Mouse (Mus musculus) heart, embryonic 10.5 days (tissue): ENCODE results near the gene Pidd1. TPM values are rescaled to one million over a fixed set of nuclear protein-coding genes. Genes with fewer than 3 reads are reported as not detected.
"Not testable (repeated sequence)": the region's sequence is repeated elsewhere in the genome, so short reads cannot be mapped to it uniquely, and the experiment has no call there.

ENCODE experiments used
- DNase-seq: peaks from one replicate; pipeline ENCODE4 v3.0.0-alpha.2; 2017; ENCODE audit warnings: low spot score
- H3K27ac ChIP-seq: fragments of 300-500 bp; sonication (generic); 2 replicates; pipeline ENCODE4 v1.5.1; 2016; ENCODE audit warnings: mild to moderate bottlenecking
- H3K27me3 ChIP-seq: fragments of 300-500 bp; sonication (generic); 2 replicates; pipeline ENCODE4 v1.6.1; 2016; ENCODE audit warnings: mild to moderate bottlenecking; ENCODE audit not compliant: poor library complexity, insufficient read depth, severe bottlenecking
- H3K36me3 ChIP-seq: fragments of 300-500 bp; sonication (generic); 2 replicates; pipeline ENCODE4 v1.6.1; 2016; ENCODE audit warnings: mild to moderate bottlenecking, moderate library complexity
- H3K4me1 ChIP-seq: fragments of 300-500 bp; sonication (generic); 2 replicates; pipeline ENCODE4 v1.6.1; 2016; ENCODE audit warnings: mild to moderate bottlenecking
- H3K4me3 ChIP-seq: fragments of 300-500 bp; sonication (generic); 2 replicates; pipeline ENCODE4 v1.5.1; 2016; ENCODE audit warnings: mild to moderate bottlenecking, moderate library complexity
- H3K9me3 ChIP-seq: fragments of 300-500 bp; sonication (generic); 2 replicates; pipeline ENCODE4 v1.6.1; 2016; ENCODE audit warnings: mild to moderate bottlenecking, moderate library complexity
- WGBS: fragments of 180-500 bp; shearing (Covaris S2); methylation state at CpG from one replicate; pipeline ENCODE4 v1.1.7; 2016; 5-methylcytosine and 5-hydroxymethylcytosine counted together
- polyA plus RNA-seq: library from polyadenylated mRNA; unstranded; fragments of >200 nt; fragmentation: Nextera tagmentation; extraction: Ambion mirVana; gene quantifications from 2 replicates; pipeline ENCODE4 v1.2.1, GENCODE M21; 2016

The Pidd1 gene
- polyA plus RNA-seq, 1 experiment from 2014 or later: 18.0 TPM

DNA sequence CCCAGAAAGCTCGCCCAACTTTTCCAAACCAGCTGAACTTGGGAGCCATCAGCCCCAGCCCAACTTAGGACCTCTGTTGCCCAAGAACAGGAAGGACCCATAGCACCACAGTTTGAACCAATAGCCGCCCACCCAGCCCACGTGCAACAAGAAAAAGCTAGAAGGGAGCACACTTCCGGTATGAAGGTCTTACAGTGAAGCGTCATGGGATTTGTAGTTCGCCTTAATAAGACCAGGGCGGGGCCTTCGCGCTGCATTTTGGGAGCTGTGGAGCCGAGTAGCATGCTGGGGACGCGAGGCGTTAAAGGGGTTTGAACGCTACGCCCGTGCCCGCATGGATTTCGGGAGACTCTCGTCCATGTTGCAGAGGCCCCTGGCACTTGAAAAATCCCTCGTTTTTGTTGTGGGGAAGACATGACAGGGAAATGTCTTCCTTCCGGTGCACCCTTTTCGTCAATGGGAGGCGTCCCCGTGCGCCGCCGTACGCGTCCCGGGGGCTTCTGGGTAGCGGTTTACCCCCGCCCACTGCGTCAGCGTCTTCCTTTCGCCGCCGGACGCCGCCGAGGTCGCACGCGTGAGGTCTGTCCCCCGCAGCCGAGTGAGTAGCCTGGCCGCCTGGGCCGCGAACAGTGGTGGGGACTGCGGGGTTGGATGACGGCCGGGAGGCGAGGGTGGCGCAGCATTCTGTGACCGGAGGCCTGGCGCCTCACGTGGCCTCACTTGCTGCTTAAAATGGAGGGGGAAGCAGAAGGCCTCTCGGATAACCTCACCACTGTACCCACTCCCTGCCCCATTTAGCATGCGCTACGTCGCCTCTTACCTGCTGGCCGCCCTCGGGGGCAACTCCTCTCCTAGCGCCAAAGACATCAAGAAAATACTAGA lies 3.5 kb upstream of the Pidd1 start, which contains the start of gene Rplp2:
Rplp2 (plus strand) TSS at position 261 of the 882 bp plus-strand sequence.
- no peaks in the 10 kb centered on the region for H3K9me3 ChIP-seq
- peak within 1 kb of the TSS; percentile 84 for H3K4me3 ChIP-seq
- H3K27ac ChIP-seq: peak within 1 kb of the TSS; percentile 97
- under 1% methylated on average over 63 of the region's 63 CpGs for WGBS
- DNase-seq: peak; percentile 97
- peaks cover 27% of the 10 kb centered on the region for H3K4me1 ChIP-seq
- H3K27me3 ChIP-seq: no peaks in the 10 kb centered on the region
- H3K36me3 ChIP-seq: peaks cover 44% of the 10 kb centered on the region

DNA sequence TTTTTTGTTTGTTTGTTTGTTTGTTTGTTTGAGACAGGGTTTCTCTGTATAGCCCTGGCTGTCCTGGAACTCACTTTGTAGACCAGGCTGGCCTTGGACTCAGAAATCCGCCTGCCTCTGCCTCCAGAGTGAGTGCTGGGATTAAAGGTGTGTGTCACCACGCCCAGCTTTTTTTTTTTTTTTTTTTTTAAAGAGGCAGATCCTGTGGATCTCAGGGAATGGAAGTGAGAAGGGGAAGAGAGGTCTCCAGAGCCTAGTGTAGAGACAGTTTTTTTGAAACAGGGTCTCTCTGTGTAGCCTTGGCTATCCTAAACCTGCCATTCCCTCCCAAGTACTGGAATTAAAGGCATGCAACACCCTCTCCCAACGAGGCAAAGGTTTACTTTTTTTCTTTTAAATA lies 2.5 kb upstream of the Pidd1 start:
- H3K4me1 ChIP-seq: peaks cover 37% of the 10 kb centered on the region
- peaks cover 44% of the 10 kb centered on the region for H3K36me3 ChIP-seq
- H3K9me3 ChIP-seq, DNase-seq, H3K27me3 ChIP-seq: not testable (repeated sequence)
- H3K27ac ChIP-seq: peak overlapping the region; percentile 97
- 70% methylated on average over 3 of the region's 3 CpGs for WGBS
- H3K4me3 ChIP-seq: peak overlapping the region; percentile 84; the same call in 1 of the 2 replicates

DNA sequence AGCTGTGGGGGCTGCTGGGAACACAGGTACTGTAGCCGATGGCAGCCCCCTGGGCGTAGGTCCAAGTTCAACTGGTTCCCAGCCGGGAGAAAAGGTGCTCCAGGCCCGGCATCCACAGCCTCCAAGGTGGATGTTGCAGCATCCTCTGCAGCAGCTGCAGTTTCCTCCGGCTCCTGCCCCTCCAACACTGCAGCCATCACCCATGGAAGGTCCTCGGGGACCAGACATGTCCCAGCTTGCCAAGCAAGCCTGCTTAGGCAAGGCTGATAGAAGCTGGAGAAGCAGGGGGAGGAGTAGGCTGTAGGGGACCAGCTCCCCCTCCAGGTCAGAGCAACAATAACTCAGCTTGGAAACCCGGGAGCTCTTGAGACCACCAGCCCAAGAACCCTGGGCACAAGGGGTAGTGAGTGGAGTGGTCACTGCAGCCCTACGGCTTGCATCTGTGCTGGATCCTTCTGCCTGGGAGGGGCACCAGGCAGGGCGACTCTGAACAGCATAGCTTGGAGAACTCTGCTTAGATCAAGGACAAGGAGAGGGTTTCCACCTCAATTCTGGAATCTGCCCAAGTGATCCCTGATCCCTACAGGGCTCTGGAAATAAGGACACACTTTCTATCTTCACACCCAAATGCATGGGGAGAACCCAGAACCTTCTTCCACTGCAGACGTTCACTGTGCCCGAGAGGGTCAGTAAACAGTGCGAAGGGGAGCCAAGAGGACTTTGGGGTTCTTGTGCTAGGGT lies 574 bp downstream of the Pidd1 start:
- WGBS: 31% methylated on average over 12 of the region's 12 CpGs
- Histone ChIP-seq H3K36me3 (peaks cover 44% of the 10 kb centered on the region), H3K4me3 (peak overlapping the region; percentile 66), H3K27me3 (no peaks in the 10 kb centered on the region), H3K27ac (peak overlapping the region; percentile 88), H3K4me1 (peaks cover 41% of the 10 kb centered on the region), H3K9me3 (no peaks in the 10 kb centered on the region)
- peak; percentile 76 for DNase-seq

DNA sequence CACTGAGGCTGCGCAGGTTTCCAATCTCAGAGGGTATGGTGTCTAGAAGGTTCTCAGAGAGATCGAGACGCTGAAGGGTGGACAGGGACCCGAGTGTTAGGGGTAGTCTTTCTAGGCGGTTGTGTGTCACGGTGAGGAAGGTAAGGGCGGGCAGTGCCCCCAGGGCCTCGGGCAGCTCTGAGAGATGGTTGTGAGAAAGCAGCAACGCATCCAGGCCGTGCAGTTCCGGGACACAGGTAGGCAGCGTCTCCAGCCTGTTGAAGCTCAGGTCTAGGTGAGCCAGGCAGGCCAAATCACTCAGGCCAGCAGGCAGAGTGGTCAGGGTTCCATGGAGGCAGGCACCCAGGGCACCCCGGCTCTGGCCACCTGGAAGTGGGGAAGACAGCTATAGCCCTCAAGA lies 1.6 kb downstream of the Pidd1 start:
- H3K4me3 ChIP-seq: peak overlapping the region; percentile 66
- H3K9me3 ChIP-seq: no peaks in the 10 kb centered on the region
- H3K4me1 ChIP-seq: peaks cover 41% of the 10 kb centered on the region
- 89% methylated on average over 13 of the region's 13 CpGs for WGBS
- H3K36me3 ChIP-seq: peaks cover 47% of the 10 kb centered on the region
- H3K27me3 ChIP-seq: no peaks in the 10 kb centered on the region
- DNase-seq: peak; percentile 73
- H3K27ac ChIP-seq: peak overlapping the region; percentile 88; the same call in 1 of the 2 replicates

DNA sequence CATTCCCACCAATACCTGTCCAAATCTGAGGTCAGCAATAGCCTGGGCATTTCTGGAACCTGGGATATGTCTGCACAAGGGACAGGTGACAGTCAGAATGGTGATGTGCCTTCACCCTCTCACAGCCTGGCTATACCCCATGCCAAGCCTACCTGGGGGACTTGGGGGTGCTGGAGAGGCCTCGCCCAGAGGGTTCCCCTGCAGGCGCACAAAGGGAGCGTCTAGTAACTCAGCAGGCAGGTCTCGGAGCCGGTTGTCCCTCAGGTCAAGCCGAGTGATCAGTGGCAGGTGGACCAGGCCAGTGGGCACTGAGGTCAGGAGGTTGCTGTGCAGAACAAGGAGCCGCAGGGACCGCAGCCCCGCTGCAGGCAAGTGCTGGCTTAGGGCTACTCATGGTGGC lies 2.4 kb downstream of the Pidd1 start:
- no peak overlapping the region for H3K4me3 ChIP-seq

DNA sequence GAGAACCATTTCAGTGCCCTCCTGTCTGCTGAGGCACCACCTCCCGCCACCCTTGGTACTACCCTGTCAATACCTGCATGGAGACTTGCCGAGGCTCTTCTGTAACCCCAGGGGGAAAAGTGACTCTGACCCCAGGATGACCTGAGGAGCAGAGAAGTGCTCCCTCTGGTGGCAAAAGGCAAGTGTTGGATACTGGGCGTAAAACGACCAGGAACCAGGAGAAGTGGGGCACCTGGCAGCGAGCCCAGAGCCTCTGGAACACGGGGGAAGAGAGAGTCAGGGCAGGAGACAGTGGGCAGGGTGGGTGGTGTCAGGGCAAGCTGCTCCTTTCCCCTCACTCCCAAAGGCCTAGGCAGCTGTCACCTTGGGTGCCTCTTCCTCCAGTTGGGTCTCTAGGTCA lies 3.2 kb downstream of the Pidd1 start:
- H3K27ac ChIP-seq: 0 out of 2 replicates have a peak overlapping the region, but pooled peaks have one; percentile 12
- no peak overlapping the region for H3K4me3 ChIP-seq
- no peaks in the 10 kb centered on the region for H3K9me3 ChIP-seq
- no peaks in the 10 kb centered on the region for H3K27me3 ChIP-seq
- WGBS: 30% methylated on average over 6 of the region's 6 CpGs
- H3K36me3 ChIP-seq: peaks cover 47% of the 10 kb centered on the region
- peaks cover 55% of the 10 kb centered on the region for H3K4me1 ChIP-seq
- DNase-seq: no peak

More for the DNA sequence above, 2.4 kb downstream of the Pidd1 start:
- peak; percentile 72 for DNase-seq
- no peaks in the 10 kb centered on the region for H3K27me3 ChIP-seq
- 86% methylated on average over 9 of the region's 9 CpGs for WGBS
- H3K36me3 ChIP-seq: peaks cover 47% of the 10 kb centered on the region
- H3K4me1 ChIP-seq: peaks cover 47% of the 10 kb centered on the region
- no peak overlapping the region for H3K27ac ChIP-seq
- H3K9me3 ChIP-seq: no peaks in the 10 kb centered on the region

DNA sequence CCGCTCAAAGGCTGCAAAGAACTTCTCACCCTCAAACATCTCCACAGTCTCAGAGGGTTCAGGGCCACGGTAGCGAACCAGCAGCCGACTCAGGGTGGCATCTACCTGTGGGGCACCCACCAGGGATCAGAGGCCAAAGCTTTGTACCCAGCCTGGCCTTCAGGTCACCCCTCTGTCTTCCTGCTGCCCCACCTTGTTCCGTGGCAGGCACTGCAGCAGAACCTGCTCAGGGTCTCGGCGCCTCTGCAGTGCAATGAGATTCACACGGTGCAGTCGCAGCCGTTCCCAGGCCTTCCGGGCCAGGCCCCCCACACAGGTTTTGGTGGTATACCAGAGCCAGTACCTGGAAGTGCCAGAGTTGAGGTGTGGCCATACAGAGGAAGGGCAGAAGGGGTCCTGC lies 4.0 kb downstream of the Pidd1 start:
- Histone ChIP-seq H3K36me3 (peaks cover 47% of the 10 kb centered on the region), H3K27me3 (no peaks in the 10 kb centered on the region), H3K4me3 (no peak overlapping the region), H3K27ac (no peak overlapping the region), H3K9me3 (no peaks in the 10 kb centered on the region), H3K4me1 (peaks cover 63% of the 10 kb centered on the region)
- WGBS: 98% methylated on average over 11 of the region's 11 CpGs
- no peak for DNase-seq

DNA sequence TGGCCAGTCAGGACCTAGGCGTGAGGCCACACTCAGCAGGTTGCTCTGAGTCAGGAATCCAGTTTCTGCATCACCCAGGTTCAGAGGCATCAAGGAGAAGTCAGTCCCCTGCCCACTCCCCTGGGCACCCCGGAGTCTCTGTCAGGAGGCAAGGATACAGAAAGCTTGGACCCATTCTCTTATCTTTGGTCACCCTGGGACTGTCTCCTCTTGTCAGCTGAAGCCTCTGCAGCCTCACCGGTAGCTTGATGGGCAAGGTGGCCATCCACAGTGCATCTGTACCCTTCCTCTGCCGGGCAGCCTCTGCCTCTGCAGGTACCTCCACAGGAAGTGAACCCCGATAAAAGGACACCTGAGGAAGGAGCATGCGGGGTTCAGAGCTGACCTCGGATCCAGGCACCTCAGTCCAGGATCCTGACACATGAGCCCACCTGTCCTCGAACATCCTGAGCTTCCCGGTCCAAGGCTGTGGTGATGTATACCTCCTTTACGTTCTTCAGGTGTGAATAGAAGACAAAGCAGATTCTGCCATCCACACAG lies 4.6 kb downstream of the Pidd1 start:
- Histone ChIP-seq H3K27ac (no peak overlapping the region), H3K36me3 (peaks cover 47% of the 10 kb centered on the region), H3K9me3 (no peaks in the 10 kb centered on the region), H3K4me3 (no peak overlapping the region), H3K4me1 (peaks cover 67% of the 10 kb centered on the region), H3K27me3 (no peaks in the 10 kb centered on the region)
- 92% methylated on average over 10 of the region's 10 CpGs for WGBS
- no peak for DNase-seq

DNA sequence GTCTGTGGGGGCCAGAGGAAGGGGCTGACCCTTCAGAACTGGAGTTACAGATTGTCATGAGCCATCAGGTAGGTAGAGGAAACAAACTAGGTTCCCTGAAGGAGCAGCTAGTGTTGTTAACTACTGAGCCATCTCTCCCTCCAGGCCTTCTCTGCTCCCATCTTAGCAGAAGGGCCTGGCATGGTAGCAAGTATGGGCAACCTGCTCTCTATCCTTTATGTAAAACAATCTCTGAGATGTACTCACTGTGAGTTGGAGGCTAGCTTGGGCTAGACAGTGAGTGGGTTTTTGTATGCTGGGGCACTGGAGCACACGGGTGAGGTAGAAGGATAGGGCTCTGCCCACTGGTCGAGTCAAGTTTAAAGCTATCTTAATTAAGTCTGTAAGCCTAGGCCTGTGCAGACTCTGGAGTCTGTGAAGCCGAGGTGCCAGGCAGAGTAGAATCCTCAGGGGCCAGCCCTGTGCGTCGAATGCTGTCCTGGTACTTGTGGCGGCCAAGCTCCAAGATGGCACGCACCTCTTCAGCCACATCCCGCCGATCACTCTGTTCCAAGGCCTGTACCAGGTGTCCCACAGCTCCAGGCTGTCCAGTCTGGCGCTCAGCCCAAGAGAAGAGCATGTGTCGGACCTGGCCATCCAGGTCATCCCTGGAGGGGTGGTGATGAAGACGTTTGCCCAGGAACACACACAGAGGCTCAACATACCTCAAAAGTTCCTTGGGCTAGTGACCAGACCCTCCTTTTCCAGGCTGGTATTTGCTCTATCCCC lies 5.4 kb downstream of the Pidd1 start:
- no peaks in the 10 kb centered on the region for H3K27me3 ChIP-seq
- WGBS: 92% methylated on average over 12 of the region's 12 CpGs

DNA sequence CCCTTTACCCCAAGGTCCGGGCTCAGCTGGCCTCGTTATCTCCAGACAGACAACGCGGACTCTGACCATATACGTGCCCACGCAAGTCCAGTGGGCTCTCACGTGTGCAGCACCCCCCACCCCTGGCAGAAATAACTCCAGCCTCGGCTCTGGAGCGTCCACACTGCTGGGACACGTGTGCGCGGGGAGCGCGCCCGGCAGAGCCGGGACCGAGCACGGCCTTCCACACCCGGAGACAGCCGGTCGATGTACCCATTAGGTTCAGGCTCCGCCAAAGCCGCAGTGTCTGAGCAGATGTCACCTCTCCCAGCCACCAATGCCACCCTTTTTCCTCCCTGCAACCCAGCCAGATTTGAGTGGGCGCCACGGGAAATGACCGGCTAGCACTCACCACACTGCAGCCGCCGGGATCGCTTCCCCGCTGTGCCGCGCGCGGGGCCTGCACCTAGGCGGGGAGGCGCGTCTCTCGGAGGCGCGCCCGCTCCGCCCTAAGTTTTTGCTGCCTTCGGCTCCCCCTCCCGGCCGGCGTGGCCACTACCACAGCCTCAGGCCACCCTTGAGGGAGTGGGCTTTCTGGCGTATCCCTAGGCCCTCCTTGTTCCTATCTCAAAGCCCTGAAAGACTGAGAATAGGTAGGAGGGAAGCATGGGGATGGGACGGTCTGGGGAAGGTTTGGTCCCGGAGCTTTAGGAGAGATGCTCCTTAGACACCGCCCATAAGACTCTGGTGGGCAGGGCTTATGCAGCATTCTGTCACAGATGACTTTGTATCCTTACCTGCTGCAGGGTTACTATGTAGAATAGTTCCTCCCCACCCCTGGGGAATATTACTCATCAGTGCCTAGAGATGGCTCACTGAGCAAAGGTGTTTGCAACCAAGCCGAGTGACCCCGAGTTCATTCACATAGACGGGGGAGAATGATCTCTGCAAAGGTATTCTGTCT lies 6.4 kb downstream of the Pidd1 start, which contains the start of gene Slc25a22:
Slc25a22 (minus strand) TSS at position 715 of the 943 bp plus-strand sequence.
- 5% methylated on average over 53 of the region's 53 CpGs for WGBS
- Histone ChIP-seq H3K4me1 (peaks cover 69% of the 10 kb centered on the region), H3K4me3 (peak within 1 kb of the TSS; percentile 69), H3K27ac (peak within 1 kb of the TSS; percentile 87), H3K36me3 (peaks cover 59% of the 10 kb centered on the region), H3K27me3 (no peaks in the 10 kb centered on the region), H3K9me3 (no peaks in the 10 kb centered on the region)
- DNase-seq: peak; percentile 92

More for the DNA sequence above, 5.4 kb downstream of the Pidd1 start:
- no peak for DNase-seq
- H3K27ac ChIP-seq: no peak overlapping the region
- H3K4me3 ChIP-seq: no peak overlapping the region
- peaks cover 52% of the 10 kb centered on the region for H3K36me3 ChIP-seq
- H3K4me1 ChIP-seq: peaks cover 71% of the 10 kb centered on the region
- H3K9me3 ChIP-seq: no peaks in the 10 kb centered on the region

DNA sequence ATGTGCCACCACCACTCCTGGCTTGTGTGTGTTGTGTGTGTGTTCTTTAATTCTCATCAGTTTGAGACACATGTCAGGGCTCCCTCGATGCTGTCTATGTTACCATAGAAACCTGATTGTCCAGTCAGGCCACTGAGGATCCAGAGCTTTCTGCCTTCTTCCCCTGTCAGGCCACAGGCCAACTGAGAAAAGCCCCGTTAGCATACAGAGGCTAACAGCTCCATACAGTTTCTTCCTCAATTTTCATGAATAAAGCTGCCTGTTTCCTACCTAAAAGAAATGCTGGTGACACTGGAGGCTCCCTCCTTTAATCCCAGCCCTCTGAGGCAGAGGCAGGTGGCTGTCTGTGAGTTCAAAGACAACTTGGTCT lies 7.3 kb downstream of the Pidd1 start:
- 59% methylated on average over 2 of the region's 2 CpGs for WGBS
- H3K4me3 ChIP-seq: peak overlapping the region; percentile 69
- H3K27ac ChIP-seq: peak overlapping the region; percentile 87
- no peaks in the 10 kb centered on the region for H3K9me3 ChIP-seq
- DNase-seq: no peak
- H3K4me1 ChIP-seq: peaks cover 59% of the 10 kb centered on the region
- H3K36me3 ChIP-seq: peaks cover 59% of the 10 kb centered on the region
- H3K27me3 ChIP-seq: no peaks in the 10 kb centered on the region
